Mouse (Mus musculus) neural tube, embryonic 13.5 days (tissue): Measurements from ENCODE around the gene Bglap. TPM values are rescaled to one million over a fixed set of nuclear protein-coding genes. Genes with fewer than 3 reads are reported as not detected.
"Not testable (repeated sequence)": the region's sequence is repeated elsewhere in the genome, so short reads cannot be mapped to it uniquely, and the experiment has no call there.

Source experiments
- ATAC-seq: fragments of 200-750 bp; cut with Nextera tagmentation; 2 replicates; pipeline ENCODE4 v1.8.0; 2017; ENCODE audit warnings: low read depth, mild to moderate bottlenecking, moderate TSS enrichment, moderate library complexity
- H3K27ac ChIP-seq: fragments of 300-500 bp; sonication (generic); replicated peaks from 2 replicates; pipeline ENCODE4 v1.5.1; 2015; ENCODE audit warnings: moderate library complexity, mild to moderate bottlenecking, inconsistent platforms
- H3K27me3 ChIP-seq: fragments of 300-500 bp; sonication (generic); 2 replicates; pipeline ENCODE4 v1.6.1; 2015; ENCODE audit warnings: mild to moderate bottlenecking, inconsistent platforms
- H3K36me3 ChIP-seq: fragments of 300-500 bp; sonication (generic); 2 replicates; pipeline ENCODE4 v1.6.1; 2015; ENCODE audit warnings: mild to moderate bottlenecking, inconsistent platforms
- H3K4me1 ChIP-seq: fragments of 300-500 bp; sonication (generic); replicated peaks from 2 replicates; pipeline ENCODE4 v1.6.1; 2015; ENCODE audit warnings: inconsistent platforms
- H3K4me2 ChIP-seq: fragments of 300-500 bp; sonication (generic); 2 replicates; pipeline ENCODE4 v1.6.1; 2015; ENCODE audit warnings: inconsistent platforms, mild to moderate bottlenecking, moderate library complexity
- H3K4me3 ChIP-seq: fragments of 300-500 bp; sonication (generic); 2 replicates; pipeline ENCODE4 v1.5.1; 2015; ENCODE audit warnings: mild to moderate bottlenecking, inconsistent platforms
- H3K9ac ChIP-seq: fragments of 300-500 bp; sonication (generic); 2 replicates; pipeline ENCODE4 v1.6.1; 2015; ENCODE audit warnings: moderate library complexity, mild to moderate bottlenecking, inconsistent platforms
- H3K9me3 ChIP-seq: fragments of 300-500 bp; sonication (generic); 2 replicates; pipeline ENCODE4 v1.6.1; 2016; ENCODE audit warnings: inconsistent platforms
- WGBS: fragments of 180-500 bp; shearing (Covaris S2); methylation state at CpG from one replicate; pipeline ENCODE4 v1.1.7; 2015; 5-methylcytosine and 5-hydroxymethylcytosine counted together
- polyA plus RNA-seq: library from polyadenylated mRNA; unstranded; fragments of >200 nt; fragmentation: Nextera tagmentation; extraction: Ambion mirVana; gene quantifications from 2 replicates; pipeline ENCODE4 v1.2.1, GENCODE M21; 2015

Bglap gene
- polyA plus RNA-seq = not detected in 2 replicates

DNA sequence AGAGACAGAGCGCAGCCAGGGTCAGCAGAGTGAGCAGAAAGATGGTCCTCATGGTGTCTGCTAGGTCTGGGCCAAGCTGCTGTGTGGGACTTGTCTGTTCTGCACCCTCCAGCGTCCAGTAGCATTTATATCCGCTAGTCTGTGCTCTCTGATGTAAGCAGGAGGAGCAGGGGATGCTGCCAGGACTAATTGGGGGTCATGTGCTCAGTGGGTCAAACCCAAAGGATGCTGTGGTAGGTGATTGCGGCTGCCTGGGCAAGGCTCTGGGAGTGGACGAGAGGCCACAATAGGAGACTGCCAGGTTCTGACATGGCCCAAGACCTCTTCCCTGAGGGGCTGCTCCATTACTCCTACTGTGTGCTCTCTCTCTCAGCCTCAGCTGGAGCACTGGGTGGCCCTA is at the start of gene Bglap:
Gene Bglap (minus strand): TSS at position 101 of the 400 bp plus-strand sequence.
- no peak within 1 kb of the TSS for H3K27ac ChIP-seq
- no peaks in the 10 kb centered on the region for H3K27me3 ChIP-seq
- no peak within 1 kb of the TSS for H3K4me2 ChIP-seq
- no peak within 1 kb of the TSS for H3K9ac ChIP-seq
- no peak within 1 kb of the TSS for H3K4me3 ChIP-seq
- no peaks in the 10 kb centered on the region for H3K36me3 ChIP-seq
- no peaks in the 10 kb centered on the region for H3K9me3 ChIP-seq
- no peak for ATAC-seq
- 78% methylated on average over 5 of the region's 5 CpGs for WGBS
- H3K4me1 ChIP-seq = peaks cover 8% of the 10 kb centered on the region

DNA sequence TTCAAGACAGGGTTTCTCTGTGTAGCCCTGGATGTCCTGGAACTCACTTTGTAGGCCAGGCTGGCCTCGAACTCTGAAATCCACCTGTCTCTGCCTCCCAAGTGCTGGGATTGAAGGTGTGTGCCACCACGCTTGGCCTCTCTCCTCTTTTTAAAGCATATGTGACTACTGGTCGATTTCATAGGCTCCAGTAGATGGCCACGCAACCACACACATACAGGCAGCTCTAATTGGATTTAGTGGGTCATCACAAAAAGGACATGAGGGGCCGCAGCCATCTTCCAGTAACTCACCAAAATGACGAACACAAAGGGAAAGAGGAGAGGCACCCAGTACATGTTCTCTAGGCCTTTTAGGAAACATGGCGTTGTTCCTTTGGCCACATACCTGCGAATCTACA is 44.4 kb upstream of the Bglap start:
- not testable (repeated sequence) for H3K4me3 ChIP-seq, H3K4me2 ChIP-seq, H3K36me3 ChIP-seq, H3K9me3 ChIP-seq, H3K27ac ChIP-seq, H3K27me3 ChIP-seq, H3K9ac ChIP-seq, ATAC-seq, H3K4me1 ChIP-seq
- WGBS = 72% methylated on average over 8 of the region's 8 CpGs

DNA sequence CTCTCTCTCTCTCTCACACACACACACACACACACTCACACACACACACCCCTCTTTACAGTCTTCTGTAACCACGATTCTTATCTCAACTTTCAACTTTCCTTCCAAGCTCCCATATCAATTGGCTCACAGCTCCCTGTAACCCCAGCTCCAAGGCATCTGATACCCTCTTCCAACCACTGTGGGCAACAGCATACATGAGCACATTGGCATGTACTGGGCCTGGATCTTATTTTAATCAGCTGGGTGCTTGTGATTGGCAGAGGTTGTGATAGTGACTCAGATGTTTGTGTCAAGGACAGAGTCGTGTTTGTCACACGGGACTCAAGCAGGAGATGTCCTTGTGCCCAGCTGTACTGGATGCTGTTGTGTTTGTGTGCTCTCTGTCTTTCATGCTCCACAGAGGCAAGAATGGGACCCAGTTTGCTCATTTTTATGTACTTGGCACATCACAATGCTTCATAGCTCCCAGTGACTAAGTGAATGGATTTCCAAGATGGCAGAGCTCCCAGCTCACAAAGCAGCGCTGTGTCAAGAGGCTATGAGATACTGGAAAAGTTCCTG is 43.2 kb upstream of the Bglap start:
- 86% methylated on average over 4 of the region's 4 CpGs for WGBS
- ATAC-seq = no peak
- no peaks in the 10 kb centered on the region for H3K27me3 ChIP-seq

DNA sequence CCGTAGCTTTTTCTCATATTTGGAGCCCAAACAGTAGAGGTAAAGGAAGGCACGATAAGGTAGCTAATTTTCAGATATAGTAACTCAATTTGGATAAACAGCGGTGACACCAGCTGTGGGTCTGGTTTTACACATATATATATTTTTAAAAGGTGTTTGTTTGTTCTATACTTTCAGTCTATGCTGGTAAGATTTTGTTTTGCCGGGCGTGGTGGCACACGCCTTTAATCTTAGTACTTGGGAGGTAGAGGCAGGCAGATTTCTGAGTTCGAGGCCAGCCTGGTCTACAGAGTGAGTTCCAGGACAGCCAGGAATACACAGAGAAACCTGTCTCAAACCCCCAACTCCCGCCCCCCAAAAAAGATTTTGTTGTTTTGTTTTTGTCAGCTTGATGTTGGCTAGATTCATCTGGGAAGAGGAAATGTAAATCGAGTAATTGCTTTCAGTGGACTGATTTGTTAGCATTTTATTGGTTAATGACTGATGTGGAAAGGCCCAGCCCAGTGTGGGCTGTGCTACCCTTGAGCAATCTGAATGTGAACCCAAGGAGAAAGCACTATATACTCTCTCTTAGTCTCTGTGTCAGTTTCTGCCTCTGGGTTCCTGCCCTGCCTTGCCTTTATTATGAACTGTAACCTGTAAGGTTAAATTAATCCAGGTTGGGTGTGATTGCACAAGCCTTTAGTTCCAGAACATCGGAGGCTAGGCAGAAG is 41.6 kb upstream of the Bglap start:
- Histone ChIP-seq H3K36me3 (peaks cover 5% of the 10 kb centered on the region), H3K4me1 (peaks cover 33% of the 10 kb centered on the region), H3K4me3 (0 out of 2 replicates have a peak overlapping the region, but pooled peaks have one; percentile 79), H3K9me3 (no peaks in the 10 kb centered on the region), H3K4me2 (no peak overlapping the region), H3K27ac (no peak overlapping the region), H3K27me3 (no peaks in the 10 kb centered on the region), H3K9ac (peak overlapping the region; percentile 18; the same call in 1 of the 2 replicates)
- 82% methylated on average over 10 of the region's 10 CpGs for WGBS
- ATAC-seq = no peak

More for the DNA sequence above, 43.2 kb upstream of the Bglap start:
- peaks cover 21% of the 10 kb centered on the region for H3K4me1 ChIP-seq
- H3K9ac ChIP-seq = no peak overlapping the region
- no peaks in the 10 kb centered on the region for H3K9me3 ChIP-seq
- no peaks in the 10 kb centered on the region for H3K36me3 ChIP-seq
- no peak overlapping the region for H3K4me2 ChIP-seq
- no peak overlapping the region for H3K27ac ChIP-seq
- H3K4me3 ChIP-seq = no peak overlapping the region

DNA sequence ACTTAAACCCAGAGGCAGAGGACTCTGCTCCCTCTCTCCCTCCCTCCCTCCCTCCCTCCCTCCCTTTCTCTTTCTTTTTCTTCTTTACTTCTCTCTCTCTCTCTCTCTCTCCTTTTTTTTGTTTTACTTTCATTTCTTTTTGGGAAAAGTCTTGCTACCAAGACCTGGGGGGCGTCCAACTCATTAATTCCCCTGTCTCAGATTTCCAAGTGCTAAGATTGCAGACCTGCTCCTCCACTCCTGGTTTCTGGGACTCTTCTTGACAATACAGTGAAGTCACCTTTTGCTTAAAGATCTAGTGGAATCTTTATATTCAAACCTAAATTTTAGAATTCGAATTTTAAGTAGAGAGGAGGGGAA is 41.0 kb upstream of the Bglap start:
- H3K9me3 ChIP-seq = no peaks in the 10 kb centered on the region
- ATAC-seq = no peak
- H3K9ac ChIP-seq = peak overlapping the region; percentile 18; the same call in 1 of the 2 replicates
- no peak overlapping the region for H3K27ac ChIP-seq
- peaks cover 11% of the 10 kb centered on the region for H3K36me3 ChIP-seq
- H3K4me3 ChIP-seq = peak overlapping the region; percentile 79; the same call in 1 of the 2 replicates
- H3K4me1 ChIP-seq = peaks cover 33% of the 10 kb centered on the region
- H3K27me3 ChIP-seq = no peaks in the 10 kb centered on the region
- peak overlapping the region; percentile 75 for H3K4me2 ChIP-seq
- 10% methylated on average over 2 of the region's 2 CpGs for WGBS

DNA sequence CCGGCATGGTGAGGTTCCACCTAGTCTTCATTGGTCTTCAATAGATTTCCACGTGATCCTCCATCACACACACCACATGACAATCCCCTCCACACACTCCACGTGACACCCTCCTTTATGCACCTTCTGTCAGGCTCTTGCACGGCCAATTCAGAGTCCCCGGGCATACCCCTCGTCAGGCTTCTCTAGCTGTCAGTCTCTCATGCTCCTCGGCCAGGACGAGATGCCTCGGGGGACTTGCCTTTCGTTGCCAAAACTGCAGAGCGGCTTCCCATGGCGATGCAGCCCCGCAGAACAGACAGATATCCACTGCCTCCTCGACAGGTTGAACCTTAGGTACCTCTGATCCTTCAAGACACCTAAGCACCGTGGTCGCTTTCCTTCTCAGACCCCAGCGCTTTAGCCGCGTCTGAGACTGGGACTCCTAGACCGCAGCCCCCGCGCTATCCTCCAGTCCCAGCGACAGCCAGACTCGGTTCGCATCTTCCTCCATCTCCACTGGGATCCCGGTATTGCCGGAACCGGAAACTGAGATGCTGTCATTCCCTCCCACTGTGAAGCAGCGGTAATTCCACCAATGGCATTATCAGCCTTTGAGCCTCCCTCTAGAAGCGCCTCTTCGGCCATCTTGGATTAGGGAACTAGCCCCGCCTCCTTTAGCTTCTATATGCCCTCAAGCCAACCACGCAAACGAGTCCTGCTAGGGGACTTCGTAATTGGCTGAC is 40.5 kb upstream of the Bglap start, which contains the start of gene Slc25a44:
Gene Slc25a44 (minus strand): TSS at position 535 of the 725 bp plus-strand sequence.
- Histone ChIP-seq H3K4me1 (peaks cover 37% of the 10 kb centered on the region), H3K27ac (peak within 1 kb of the TSS; percentile 81), H3K36me3 (peaks cover 16% of the 10 kb centered on the region), H3K9me3 (no peaks in the 10 kb centered on the region), H3K4me2 (peak within 1 kb of the TSS; percentile 75), H3K27me3 (no peaks in the 10 kb centered on the region), H3K9ac (peak within 1 kb of the TSS; percentile 82), H3K4me3 (peak within 1 kb of the TSS; percentile 79)
- WGBS = under 1% methylated on average over 35 of the region's 35 CpGs
- peak; percentile 97 for ATAC-seq

DNA sequence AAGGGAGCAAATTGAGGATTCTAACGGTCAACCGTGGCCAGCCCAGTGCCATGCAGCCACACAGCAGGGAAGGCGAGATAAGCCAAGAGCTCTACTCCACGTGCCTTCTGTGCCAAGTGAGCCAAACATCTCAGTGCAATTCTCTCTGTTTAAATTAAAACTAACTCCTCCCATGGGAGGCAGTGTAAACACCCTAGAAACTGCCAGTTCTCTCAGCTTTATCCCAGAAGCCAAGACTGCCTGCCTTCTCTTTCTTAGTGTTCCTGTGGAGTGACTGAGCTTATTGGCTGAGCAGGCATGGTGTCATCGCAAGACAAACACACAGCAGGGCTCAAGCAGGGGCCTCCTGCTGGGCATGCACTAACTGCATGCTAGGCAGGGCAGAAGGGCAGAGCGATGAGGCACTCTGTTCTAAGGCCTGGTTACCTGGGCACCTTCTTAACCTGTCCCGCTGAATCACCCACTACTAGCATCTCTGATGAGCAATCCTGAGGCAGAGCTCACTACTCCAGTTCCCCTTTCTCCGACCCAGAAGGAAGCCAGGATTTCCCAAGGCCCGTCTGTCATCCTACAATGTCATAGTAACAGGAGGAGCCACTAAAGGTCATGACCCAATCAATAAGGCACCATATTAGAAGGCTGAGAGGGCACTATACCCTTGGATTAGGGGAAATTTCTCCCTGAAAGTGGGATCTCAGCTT is 37.9 kb upstream of the Bglap start:
- no peaks in the 10 kb centered on the region for H3K27me3 ChIP-seq
- no peaks in the 10 kb centered on the region for H3K9me3 ChIP-seq
- H3K36me3 ChIP-seq = peaks cover 42% of the 10 kb centered on the region
- H3K9ac ChIP-seq = peak overlapping the region; percentile 55; the same call in 1 of the 2 replicates
- peak overlapping the region; percentile 30 for H3K4me2 ChIP-seq
- no peak for ATAC-seq
- 32% methylated on average over 9 of the region's 9 CpGs for WGBS
- H3K4me1 ChIP-seq = peaks cover 54% of the 10 kb centered on the region
- H3K27ac ChIP-seq = peak overlapping the region; percentile 35; the same call in 1 of the 2 replicates
- no peak overlapping the region for H3K4me3 ChIP-seq

DNA sequence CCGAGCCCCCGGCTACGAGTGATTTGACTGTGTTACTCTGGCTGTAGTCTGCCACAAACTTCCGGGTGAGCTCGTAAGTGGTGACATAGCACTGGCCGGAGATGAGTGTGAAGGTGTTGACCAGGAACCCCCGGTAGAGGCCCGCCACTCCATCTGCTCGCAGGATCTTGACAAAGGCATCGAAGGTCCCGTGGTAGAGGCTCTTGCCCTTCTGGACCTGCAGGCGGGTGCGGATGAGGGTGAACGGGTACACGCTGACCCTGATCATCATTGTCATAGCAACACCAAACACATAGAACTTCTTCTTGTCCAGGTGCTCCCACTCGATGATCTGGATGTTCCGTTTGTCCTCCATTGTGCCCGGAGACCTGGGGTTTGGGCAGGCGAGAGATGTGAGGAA is 36.5 kb upstream of the Bglap start:
- no peaks in the 10 kb centered on the region for H3K9me3 ChIP-seq
- WGBS = 93% methylated on average over 19 of the region's 19 CpGs
- no peak for ATAC-seq
- peaks cover 54% of the 10 kb centered on the region for H3K4me1 ChIP-seq
- peaks cover 56% of the 10 kb centered on the region for H3K36me3 ChIP-seq
- no peak overlapping the region for H3K9ac ChIP-seq
- H3K27ac ChIP-seq = no peak overlapping the region
- no peak overlapping the region for H3K4me3 ChIP-seq
- no peaks in the 10 kb centered on the region for H3K27me3 ChIP-seq
- H3K4me2 ChIP-seq = no peak overlapping the region

DNA sequence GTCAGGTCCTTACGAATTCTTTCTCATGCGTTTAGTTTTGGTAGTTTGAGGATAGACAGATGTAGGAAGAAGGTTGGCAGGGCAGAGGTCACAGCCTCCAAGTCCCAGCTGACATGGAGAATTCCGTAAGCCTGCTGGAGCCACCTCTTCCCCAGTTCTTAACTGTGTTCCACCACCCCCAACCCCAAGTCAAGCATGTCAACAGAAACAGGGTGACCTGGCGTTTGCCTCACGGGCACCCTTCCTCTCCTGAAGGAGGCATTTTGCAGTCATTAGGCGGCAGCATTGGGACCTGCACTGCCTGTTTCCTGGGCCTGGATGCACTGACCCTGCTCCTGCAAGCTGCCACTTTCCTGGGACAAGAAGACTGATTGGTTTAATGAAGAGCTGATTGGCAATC is 33.8 kb upstream of the Bglap start:
- no peak for ATAC-seq
- Histone ChIP-seq H3K36me3 (peaks cover 83% of the 10 kb centered on the region), H3K4me3 (no peak overlapping the region), H3K4me1 (peaks cover 39% of the 10 kb centered on the region), H3K27me3 (no peaks in the 10 kb centered on the region), H3K9ac (0 out of 2 replicates have a peak overlapping the region, but pooled peaks have one; percentile 17), H3K27ac (no peak overlapping the region), H3K4me2 (no peak overlapping the region), H3K9me3 (no peaks in the 10 kb centered on the region)
- 89% methylated on average over 6 of the region's 6 CpGs for WGBS

DNA sequence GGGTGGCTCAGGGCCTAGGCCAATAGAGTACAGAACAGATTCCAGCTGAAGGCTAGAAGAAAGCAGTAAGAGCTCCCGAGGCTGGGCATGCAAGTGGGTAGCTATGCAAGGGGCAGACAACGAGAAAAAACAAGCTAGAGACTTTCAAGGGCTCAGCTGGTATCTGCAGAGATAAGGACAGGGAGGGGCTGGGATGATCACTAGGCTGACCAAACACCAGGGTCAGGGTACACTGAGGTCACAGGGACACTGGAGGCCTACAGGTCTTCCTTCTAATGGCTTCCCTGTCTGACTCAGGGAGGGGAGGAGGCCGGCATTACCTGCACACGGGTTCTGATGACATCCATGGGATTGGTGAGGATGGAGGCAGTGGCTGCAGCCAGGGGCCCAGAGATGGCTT is 31.4 kb upstream of the Bglap start:
- H3K4me1 ChIP-seq = peaks cover 25% of the 10 kb centered on the region
- H3K4me2 ChIP-seq = no peak overlapping the region
- 89% methylated on average over 4 of the region's 4 CpGs for WGBS
- H3K36me3 ChIP-seq = peaks cover 97% of the 10 kb centered on the region
- no peak overlapping the region for H3K9ac ChIP-seq
- H3K27ac ChIP-seq = no peak overlapping the region
- H3K4me3 ChIP-seq = no peak overlapping the region
- H3K9me3 ChIP-seq = no peaks in the 10 kb centered on the region
- no peak for ATAC-seq
- no peaks in the 10 kb centered on the region for H3K27me3 ChIP-seq

DNA sequence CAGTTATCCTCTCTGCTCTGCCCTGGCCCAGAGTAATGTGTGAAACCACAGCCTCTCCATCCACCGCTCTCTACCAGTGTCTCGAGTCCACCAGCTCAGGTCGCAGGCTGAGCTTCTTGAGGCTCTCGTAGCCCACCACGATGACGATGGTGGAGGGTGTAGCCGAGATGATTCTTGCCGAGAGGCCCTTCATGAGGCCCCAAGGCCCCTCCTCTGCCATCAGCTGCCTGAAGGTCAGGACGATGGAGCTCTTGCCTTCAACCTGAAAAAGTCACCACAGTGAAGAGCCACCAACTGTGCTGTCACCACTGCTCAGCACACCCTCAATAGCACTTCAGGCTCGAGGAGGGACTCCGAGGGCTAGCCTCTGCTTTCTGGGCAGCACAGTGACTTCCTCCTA is 28.4 kb upstream of the Bglap start:
- WGBS = 90% methylated on average over 11 of the region's 11 CpGs
- Histone ChIP-seq H3K4me2 (no peak overlapping the region), H3K27ac (no peak overlapping the region), H3K9me3 (no peaks in the 10 kb centered on the region), H3K4me3 (no peak overlapping the region), H3K36me3 (peaks cover 66% of the 10 kb centered on the region), H3K9ac (no peak overlapping the region), H3K27me3 (no peaks in the 10 kb centered on the region), H3K4me1 (peaks cover 25% of the 10 kb centered on the region)
- ATAC-seq = no peak

DNA sequence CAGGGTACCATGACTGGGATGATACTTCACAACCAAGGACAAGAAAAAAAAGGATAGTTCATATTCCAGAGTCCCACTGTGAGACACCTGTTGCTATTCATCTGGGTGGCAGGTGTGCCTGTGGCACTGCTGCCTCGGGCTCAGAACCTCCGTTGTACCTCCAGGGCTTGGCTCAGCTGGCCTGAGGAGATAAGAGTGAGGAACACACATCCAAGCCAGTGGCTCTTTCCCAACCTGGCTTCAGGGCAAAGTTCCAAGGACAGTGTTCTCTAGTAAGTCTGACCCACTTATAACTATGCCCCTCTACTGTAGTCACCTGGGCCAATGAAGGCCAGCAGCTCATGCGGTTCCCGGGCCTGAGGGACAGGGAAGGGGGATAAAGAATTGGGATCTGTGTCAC is 27.4 kb upstream of the Bglap start:
- H3K36me3 ChIP-seq = peaks cover 57% of the 10 kb centered on the region
- WGBS = 89% methylated on average over 4 of the region's 4 CpGs

More for the DNA sequence above, 27.4 kb upstream of the Bglap start:
- H3K4me1 ChIP-seq = peaks cover 27% of the 10 kb centered on the region
- H3K27ac ChIP-seq = no peak overlapping the region
- no peaks in the 10 kb centered on the region for H3K27me3 ChIP-seq
- H3K4me2 ChIP-seq = no peak overlapping the region
- no peak for ATAC-seq
- H3K9me3 ChIP-seq = no peaks in the 10 kb centered on the region
- no peak overlapping the region for H3K9ac ChIP-seq
- H3K4me3 ChIP-seq = no peak overlapping the region
